ENCODE assay signal across 8 mouse cellular contexts in the genomic region with DNA sequence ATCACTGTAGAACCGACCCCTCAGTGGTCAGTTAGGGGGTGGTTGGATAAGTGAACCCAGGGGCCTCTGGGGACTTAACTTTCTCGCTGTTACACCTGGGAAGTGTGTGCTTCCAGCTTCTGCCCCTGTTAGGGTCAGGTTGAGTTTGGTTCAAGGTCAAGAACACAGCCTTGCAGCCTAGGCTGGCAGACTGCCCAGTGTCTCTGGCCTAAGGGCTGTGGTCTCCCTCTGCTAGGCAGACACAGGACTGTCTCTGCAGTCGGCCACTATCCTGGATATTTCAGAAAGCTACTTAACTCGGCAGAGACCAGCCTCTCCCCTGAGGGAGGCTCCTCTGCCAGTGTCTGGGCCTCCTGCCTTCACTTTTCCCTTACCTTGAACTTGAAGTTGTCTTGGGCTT. TPM values are rescaled to one million over a fixed set of nuclear protein-coding genes. Genes with fewer than 3 reads are reported as not detected.
DNase-seq lines count a peak whose midpoint lies in the region; ATAC-seq and TF ChIP-seq lines count a peak whose summit lies in the region.

No protein-coding gene starts in this region.

- ATAC-seq in midbrain, postnatal 0 days (ENCODE audit: low FRiP score), result no peak
- ATAC-seq in limb, embryonic 12.5 days (ENCODE audit: insufficient number of reproducible peaks, insufficient read depth, low FRiP score, low TSS enrichment, low read depth), result no peak

- WGBS in midbrain, embryonic 10.5 days, result 53% methylated on average over 4 of the region's 4 CpGs
- WGBS in midbrain, postnatal 0 days, result 24% methylated on average over 4 of the region's 4 CpGs
- 46% methylated on average over 4 of the region's 4 CpGs for WGBS in limb, embryonic 12.5 days
- WGBS in cerebellum, adult 2 months, result 33% methylated on average over 4 of the region's 4 CpGs

- peak overlapping the region; percentile 100 for H3K27ac ChIP-seq in midbrain, embryonic 10.5 days (replicated peaks)
- no peak overlapping the region for H3K27ac ChIP-seq in midbrain, postnatal 0 days (ENCODE audit: low read depth, low read length)
- H3K27ac ChIP-seq in limb, embryonic 12.5 days, result peak overlapping the region; percentile 100
- H3K27ac ChIP-seq in cerebellum, adult 2 months (ENCODE audit: insufficient read depth, low read length), result no peak overlapping the region

- no peak overlapping the region for H3K4me2 ChIP-seq in midbrain, postnatal 0 days (ENCODE audit: low read depth, low read length, poor library complexity, severe bottlenecking)
- H3K4me2 ChIP-seq in limb, embryonic 12.5 days, result peak overlapping the region; percentile 89

- no peak for TF ChIP-seq CTCF in midbrain, postnatal 0 days (IDR thresholded peaks at IDR 0.05)
- TF ChIP-seq CTCF in cerebellum, adult 2 months (IDR thresholded peaks at IDR 0.05; ENCODE audit: borderline replicate concordance, insufficient read depth, low read depth, low read length), result no peak

- H3K27me3 ChIP-seq in midbrain, embryonic 10.5 days (ENCODE audit: low read depth, poor library complexity, severe bottlenecking), result peaks cover 19% of the 10 kb centered on the region
- H3K27me3 ChIP-seq in midbrain, postnatal 0 days (ENCODE audit: insufficient read depth, low read length), result peaks cover 5% of the 10 kb centered on the region; the same call in 1 of the 2 replicates
- H3K27me3 ChIP-seq in limb, embryonic 12.5 days, result no peaks in the 10 kb centered on the region; the same call in 1 of the 2 replicates
- no peaks in the 10 kb centered on the region for H3K27me3 ChIP-seq in cerebellum, adult 2 months (ENCODE audit: control insufficient read depth, insufficient read depth, low read length)

- H3K36me3 ChIP-seq in midbrain, embryonic 10.5 days, result peaks cover 54% of the 10 kb centered on the region
- peaks cover 9% of the 10 kb centered on the region for H3K36me3 ChIP-seq in midbrain, postnatal 0 days (ENCODE audit: insufficient read depth, low read length)
- peaks cover 53% of the 10 kb centered on the region for H3K36me3 ChIP-seq in limb, embryonic 12.5 days

- H3K9me3 ChIP-seq in midbrain, embryonic 10.5 days (replicated peaks), result no peaks in the 10 kb centered on the region
- H3K9me3 ChIP-seq in midbrain, postnatal 0 days (ENCODE audit: low read length), result no peaks in the 10 kb centered on the region
- no peaks in the 10 kb centered on the region for H3K9me3 ChIP-seq in limb, embryonic 12.5 days

- DNase-seq in adrenal gland, adult (ENCODE audit: inconsistent age in 2 of 2, low spot score in 1 of 2), result peak; percentile 45 to 72
- no peak for DNase-seq in adrenal gland, postnatal 4 days (ENCODE audit: low spot score in 2 of 2)
- no peak for DNase-seq in midbrain, embryonic 10.5 days (ENCODE audit: low spot score)
- no peak for DNase-seq in midbrain, postnatal 0 days (ENCODE audit: low spot score)
- peak; percentile 72 for DNase-seq in testis, postnatal 10 days (ENCODE audit: low spot score)
- DNase-seq in urinary bladder, postnatal 4 days (ENCODE audit: low spot score in 2 of 2), result no peak
- DNase-seq in cerebellum, adult 2 months, result no peak

- no peak overlapping the region for H3K9ac ChIP-seq in midbrain, postnatal 0 days (replicated peaks; ENCODE audit: low read length, poor library complexity, severe bottlenecking)
- H3K9ac ChIP-seq in limb, embryonic 12.5 days (replicated peaks), result peak overlapping the region; percentile 99

- no peak for TF ChIP-seq POLR2A in cerebellum, adult 2 months (IDR thresholded peaks at IDR 0.05; ENCODE audit: borderline replicate concordance, insufficient read depth, low read length)

- H3K4me3 ChIP-seq in midbrain, embryonic 10.5 days, result peak overlapping the region; percentile 96
- no peak overlapping the region for H3K4me3 ChIP-seq in midbrain, postnatal 0 days (ENCODE audit: low read depth, low read length)
- H3K4me3 ChIP-seq in limb, embryonic 12.5 days (replicated peaks), result peak overlapping the region; percentile 95
- H3K4me3 ChIP-seq in cerebellum, adult 2 months (replicated peaks; ENCODE audit: insufficient read depth, low read depth, low read length), result no peak overlapping the region

- peaks cover 67% of the 10 kb centered on the region for H3K4me1 ChIP-seq in midbrain, embryonic 10.5 days
- H3K4me1 ChIP-seq in midbrain, postnatal 0 days (ENCODE audit: insufficient read depth, low read length), result peaks cover 6% of the 10 kb centered on the region; the same call in 1 of the 2 replicates
- H3K4me1 ChIP-seq in limb, embryonic 12.5 days (replicated peaks), result peaks cover 66% of the 10 kb centered on the region
- peaks cover 3% of the 10 kb centered on the region; the same call in 1 of the 2 replicates for H3K4me1 ChIP-seq in cerebellum, adult 2 months (ENCODE audit: control insufficient read depth, insufficient read depth, low read length)

RNA-seq across cellular contexts. Expression of a gene that starts 3.8 kb away (rescaled TPM):
- 100 to 1,000 TPM in 1 of 2 experiments, 10 to 100 TPM in 1; 98.2 to 106 TPM for total RNA-seq in adrenal gland, postnatal 4 days (2021)
- polyA plus RNA-seq in midbrain, embryonic 10.5 days (2016; fragmentation: Nextera tagmentation; extraction: Ambion mirVana), result 32.6 and 35.2 TPM in 2 replicates
- 40.0 and 51.2 TPM in 2 replicates for total RNA-seq in midbrain, postnatal 0 days (2014; rRNA removed)
- polyA plus RNA-seq in midbrain, postnatal 0 days (2015; fragmentation: Nextera tagmentation; extraction: Ambion mirVana), result 11.5 and 13.2 TPM in 2 replicates
- polyA plus RNA-seq in limb, embryonic 12.5 days (2016; fragmentation: Nextera tagmentation; extraction: Ambion mirVana), result 75.8 and 139 TPM in 2 replicates
- 40.0 and 40.6 TPM in 2 replicates for polyA plus RNA-seq in cerebellum, adult 2 months (2012; rRNA removed)

RNA-seq across cellular contexts. Expression of a gene that starts 38.3 kb away (rescaled TPM):
- under 1 TPM in 1 of 2 experiments, not detected in 1; 0.73 TPM for total RNA-seq in adrenal gland, postnatal 4 days (2021)
- polyA plus RNA-seq in midbrain, embryonic 10.5 days (2016; fragmentation: Nextera tagmentation; extraction: Ambion mirVana), result 0.05 TPM in 1 of 2 replicates, not detected in the other
- total RNA-seq in midbrain, postnatal 0 days (2014; rRNA removed), result not detected in 2 replicates
- 0.09 and 0.10 TPM in 2 replicates for polyA plus RNA-seq in midbrain, postnatal 0 days (2015; fragmentation: Nextera tagmentation; extraction: Ambion mirVana)
- not detected in 2 replicates for polyA plus RNA-seq in limb, embryonic 12.5 days (2016; fragmentation: Nextera tagmentation; extraction: Ambion mirVana)
- not detected in 2 replicates for polyA plus RNA-seq in cerebellum, adult 2 months (2012; rRNA removed)

RNA-seq across cellular contexts. Expression of a gene that starts 38.4 kb away (rescaled TPM):
- total RNA-seq in adrenal gland, postnatal 4 days (2021), result 10 to 100 TPM; 30.2 to 37.8 TPM
- polyA plus RNA-seq in midbrain, embryonic 10.5 days (2016; fragmentation: Nextera tagmentation; extraction: Ambion mirVana), result 25.1 and 32.4 TPM in 2 replicates
- 68.7 and 81.1 TPM in 2 replicates for total RNA-seq in midbrain, postnatal 0 days (2014; rRNA removed)
- 20.7 and 23.1 TPM in 2 replicates for polyA plus RNA-seq in midbrain, postnatal 0 days (2015; fragmentation: Nextera tagmentation; extraction: Ambion mirVana)
- 18.1 and 20.0 TPM in 2 replicates for polyA plus RNA-seq in limb, embryonic 12.5 days (2016; fragmentation: Nextera tagmentation; extraction: Ambion mirVana)
- polyA plus RNA-seq in cerebellum, adult 2 months (2012; rRNA removed), result 52.7 and 55.5 TPM in 2 replicates

Comparison
In these comparisons a context has a peak if more than half of its experiments do, and no peak if none do; other contexts are left out.
1. DNase-seq: peak in adrenal gland, adult (2 of 2) and testis, postnatal 10 days (single experiment); none in adrenal gland, postnatal 4 days (0 of 2), midbrain, embryonic 10.5 days (single experiment), midbrain, postnatal 0 days (single experiment), urinary bladder, postnatal 4 days (0 of 2) and cerebellum, adult 2 months (0 of 2).
2. H3K27ac ChIP-seq: peak in midbrain, embryonic 10.5 days (single experiment) and limb, embryonic 12.5 days (single experiment); none in midbrain, postnatal 0 days (single experiment) and cerebellum, adult 2 months (single experiment).
3. H3K4me3 ChIP-seq: peak in midbrain, embryonic 10.5 days (single experiment) and limb, embryonic 12.5 days (single experiment); none in midbrain, postnatal 0 days (single experiment) and cerebellum, adult 2 months (single experiment).